Mouse (Mus musculus): ENCODE measurements around the gene Carm1. TPM values are rescaled to one million over a fixed set of nuclear protein-coding genes. Genes with fewer than 3 reads are reported as not detected.

Gene Carm1
- polyA plus RNA-seq, 1 experiment: 69.9 TPM

DNA sequence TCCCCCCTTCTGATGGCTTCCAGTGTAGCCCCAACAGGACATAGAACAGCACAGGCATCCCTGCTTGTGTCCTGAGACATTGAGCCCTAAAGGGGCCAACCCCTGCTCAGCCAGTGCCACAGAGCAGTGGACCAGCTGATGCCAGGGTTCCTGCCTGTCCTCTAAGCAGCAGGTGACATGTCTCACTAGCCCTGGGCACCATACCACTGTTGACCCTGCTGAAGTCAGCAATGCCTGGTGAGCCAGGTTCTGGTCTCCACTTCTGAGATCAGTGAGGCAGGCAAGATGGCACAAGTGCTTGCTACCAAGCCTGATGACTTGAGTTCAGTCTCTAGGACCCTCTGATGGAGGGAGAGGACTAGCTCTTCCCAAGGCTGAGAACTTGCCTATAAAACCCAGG lies 40.9 kb upstream of the Carm1 start:
- Histone ChIP-seq H3K27me3 (ENCODE audit: control insufficient read depth, insufficient read depth, insufficient read length) (no peaks in the 10 kb centered on the region), H3K36me3 (ENCODE audit: control insufficient read depth, insufficient read depth) (peaks cover 13% of the 10 kb centered on the region), H3K79me2 (ENCODE audit: control insufficient read depth, insufficient read depth) (peaks cover 17% of the 10 kb centered on the region), H3K4me3 (ENCODE audit: insufficient read depth, poor library complexity, severe bottlenecking) (no peak overlapping the region), H3K79me3 (ENCODE audit: low read depth) (peaks cover 8% of the 10 kb centered on the region), H3ac (ENCODE audit: control insufficient read depth, insufficient read length, low read depth) (no peak overlapping the region)
- TF ChIP-seq MAX (IDR thresholded peaks at IDR 0.05) (no peak), CTCF (IDR thresholded peaks at IDR 0.05; ENCODE audit: control insufficient read depth, insufficient read depth, insufficient read length) (no peak)

DNA sequence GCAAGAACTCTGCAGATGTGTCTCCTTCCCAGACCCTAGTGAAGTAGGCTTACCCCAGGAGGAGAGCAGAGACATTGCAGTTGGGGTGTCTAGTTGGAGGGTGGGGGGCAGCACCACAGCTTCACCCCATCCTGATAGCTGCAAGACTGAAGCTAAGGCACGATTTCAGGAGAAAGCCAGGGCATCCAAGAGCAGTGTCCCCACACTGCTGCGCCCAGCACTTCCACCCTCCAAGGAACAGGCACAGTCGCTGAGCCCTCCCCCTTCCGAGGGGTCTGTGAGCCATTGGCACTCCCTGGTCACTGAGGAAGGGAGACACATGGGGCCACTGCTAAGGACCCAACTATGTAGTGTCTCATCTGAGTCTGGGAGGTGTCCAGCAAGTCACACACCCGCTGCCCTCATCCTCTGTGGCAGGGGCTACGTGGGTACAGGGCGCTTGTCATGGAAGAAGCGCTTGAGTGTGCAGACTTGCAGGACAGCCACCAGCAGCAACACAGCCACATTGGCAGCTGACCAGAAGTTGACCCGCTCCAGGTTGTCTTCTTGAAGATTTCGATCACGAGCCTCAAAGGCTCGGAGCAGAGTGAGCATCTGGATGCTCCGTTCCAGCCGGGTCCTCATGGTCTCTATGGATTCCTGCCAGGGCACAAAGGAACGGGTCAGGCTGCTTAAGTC lies 38.8 kb upstream of the Carm1 start:
- no peaks in the 10 kb centered on the region for H3K27me3 ChIP-seq (ENCODE audit: control insufficient read depth, insufficient read depth, insufficient read length)
- no peak overlapping the region for H3K4me3 ChIP-seq (ENCODE audit: insufficient read depth, poor library complexity, severe bottlenecking)
- H3K79me3 ChIP-seq (ENCODE audit: low read depth): peaks cover 8% of the 10 kb centered on the region
- no peak for TF ChIP-seq MAX (IDR thresholded peaks at IDR 0.05)
- TF ChIP-seq MYOG (IDR thresholded peaks at IDR 0.05; ENCODE audit: control insufficient read depth, extremely low read depth, insufficient read length): no peak
- no peak for TF ChIP-seq USF1 (IDR thresholded peaks at IDR 0.05; ENCODE audit: low read depth)
- TF ChIP-seq CEBPB (IDR thresholded peaks at IDR 0.05; ENCODE audit: low read depth): no peak
- no peak for TF ChIP-seq MYOD1 (IDR thresholded peaks at IDR 0.05; ENCODE audit: control insufficient read depth, insufficient read length, low read depth)
- TF ChIP-seq FOSL1 (IDR thresholded peaks at IDR 0.05; ENCODE audit: insufficient read depth, low read length, poor library complexity, severe bottlenecking): no peak
- TF ChIP-seq CTCF (IDR thresholded peaks at IDR 0.05; ENCODE audit: control insufficient read depth, insufficient read depth, insufficient read length): no peak
- peaks cover 17% of the 10 kb centered on the region for H3K79me2 ChIP-seq (ENCODE audit: control insufficient read depth, insufficient read depth)
- H3K36me3 ChIP-seq (ENCODE audit: control insufficient read depth, insufficient read depth): peaks cover 13% of the 10 kb centered on the region
- H3ac ChIP-seq (ENCODE audit: control insufficient read depth, insufficient read length, low read depth): no peak overlapping the region

DNA sequence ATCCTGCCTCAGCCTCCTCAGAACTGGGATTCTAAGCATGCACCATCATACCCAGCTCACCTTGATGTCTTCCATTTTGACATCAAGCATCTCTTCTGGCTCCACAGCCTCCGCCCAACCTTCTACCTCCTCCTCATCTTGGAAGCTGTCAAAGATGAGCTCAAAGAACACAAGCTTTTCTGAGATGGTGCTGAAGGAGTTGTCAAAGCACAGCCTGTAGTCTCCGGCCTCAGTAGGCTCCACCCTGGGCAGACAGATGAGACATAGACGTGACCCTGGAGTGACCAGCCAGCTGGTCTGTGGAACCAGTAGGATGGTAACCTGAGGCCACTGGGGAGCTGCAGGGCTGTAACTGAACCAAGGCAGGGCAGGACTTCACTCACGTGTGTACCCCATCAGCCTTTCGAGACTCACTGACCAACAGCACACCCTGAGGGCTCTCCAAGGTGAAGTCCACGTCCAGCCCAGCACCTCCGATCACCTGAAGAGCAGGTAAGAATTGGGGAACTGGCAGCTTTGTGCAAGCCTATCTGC lies 37.8 kb upstream of the Carm1 start:
- Histone ChIP-seq H3K27me3 (ENCODE audit: control insufficient read depth, insufficient read depth, insufficient read length) (no peaks in the 10 kb centered on the region), H3K4me3 (ENCODE audit: insufficient read depth, poor library complexity, severe bottlenecking) (peak overlapping the region; percentile 53), H3K79me3 (ENCODE audit: low read depth) (peaks cover 8% of the 10 kb centered on the region), H3ac (ENCODE audit: control insufficient read depth, insufficient read length, low read depth) (peak overlapping the region; percentile 8), H3K79me2 (ENCODE audit: control insufficient read depth, insufficient read depth) (peaks cover 17% of the 10 kb centered on the region), H3K36me3 (ENCODE audit: control insufficient read depth, insufficient read depth) (peaks cover 13% of the 10 kb centered on the region)
- TF ChIP-seq CEBPB (IDR thresholded peaks at IDR 0.05; ENCODE audit: low read depth): no peak
- no peak for TF ChIP-seq CTCF (IDR thresholded peaks at IDR 0.05; ENCODE audit: control insufficient read depth, insufficient read depth, insufficient read length)
- TF ChIP-seq USF1 (IDR thresholded peaks at IDR 0.05; ENCODE audit: low read depth): no peak
- TF ChIP-seq MAX (IDR thresholded peaks at IDR 0.05): no peak

DNA sequence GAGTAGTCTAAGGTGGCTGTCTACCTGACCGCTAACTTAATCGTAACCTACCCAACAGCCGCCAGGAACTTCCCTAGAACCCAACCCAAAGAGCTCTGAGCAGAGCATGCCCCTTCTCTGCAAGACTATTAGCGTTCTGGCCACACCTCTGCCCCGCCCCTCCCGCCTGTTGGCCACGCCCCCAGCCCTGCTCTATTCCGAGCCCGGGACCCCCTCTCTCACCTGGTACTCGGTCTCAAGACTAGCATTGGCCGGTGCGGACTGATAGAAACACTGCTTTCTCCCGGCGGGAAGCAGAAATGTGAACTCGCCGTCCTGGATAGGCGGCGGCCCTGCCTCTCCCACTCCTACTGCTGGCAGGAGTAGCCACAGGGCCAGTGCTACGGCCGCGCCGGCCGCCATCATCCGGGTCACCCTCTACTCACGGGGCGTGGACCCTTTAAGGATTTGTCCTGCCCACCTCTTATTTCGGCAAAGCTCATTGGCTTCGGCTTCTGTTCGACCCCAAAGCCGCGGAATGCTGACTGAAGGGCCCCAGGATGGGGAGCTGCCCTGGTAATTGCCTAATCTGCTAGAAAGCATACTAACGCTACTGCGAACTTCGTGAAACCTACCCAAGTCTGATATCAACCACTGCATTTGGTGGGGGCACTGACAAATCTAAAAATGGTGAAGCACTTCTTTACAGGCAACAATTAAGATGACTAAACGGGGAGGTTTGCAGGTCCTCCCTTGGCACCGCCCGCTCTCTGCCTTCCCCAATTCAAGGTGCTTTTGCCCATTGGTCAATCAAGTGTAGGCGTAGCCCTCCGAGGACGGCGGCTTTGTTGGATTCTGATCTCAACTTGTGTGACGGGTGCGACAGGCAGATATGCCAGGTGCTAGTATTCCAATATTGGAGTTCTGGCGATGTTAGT lies 36.7 kb upstream of the Carm1 start, which contains the start of gene Tmed1:
TSS of gene Tmed1 (minus strand) at position 481 of the 917 bp plus-strand sequence.
- peak within 1 kb of the TSS; percentile 83 for H3ac ChIP-seq (ENCODE audit: control insufficient read depth, insufficient read length, low read depth)
- peaks cover 17% of the 10 kb centered on the region for H3K79me2 ChIP-seq (ENCODE audit: control insufficient read depth, insufficient read depth)
- H3K79me3 ChIP-seq (ENCODE audit: low read depth): peaks cover 8% of the 10 kb centered on the region
- peak within 1 kb of the TSS; percentile 53 for H3K4me3 ChIP-seq (ENCODE audit: insufficient read depth, poor library complexity, severe bottlenecking)
- peaks cover 13% of the 10 kb centered on the region for H3K36me3 ChIP-seq (ENCODE audit: control insufficient read depth, insufficient read depth)
- no peaks in the 10 kb centered on the region for H3K27me3 ChIP-seq (ENCODE audit: control insufficient read depth, insufficient read depth, insufficient read length)
- TF ChIP-seq MYOG (IDR thresholded peaks at IDR 0.05; ENCODE audit: control insufficient read depth, extremely low read depth, insufficient read length) (no peak), MAX (IDR thresholded peaks at IDR 0.05) (peak; percentile 98)

DNA sequence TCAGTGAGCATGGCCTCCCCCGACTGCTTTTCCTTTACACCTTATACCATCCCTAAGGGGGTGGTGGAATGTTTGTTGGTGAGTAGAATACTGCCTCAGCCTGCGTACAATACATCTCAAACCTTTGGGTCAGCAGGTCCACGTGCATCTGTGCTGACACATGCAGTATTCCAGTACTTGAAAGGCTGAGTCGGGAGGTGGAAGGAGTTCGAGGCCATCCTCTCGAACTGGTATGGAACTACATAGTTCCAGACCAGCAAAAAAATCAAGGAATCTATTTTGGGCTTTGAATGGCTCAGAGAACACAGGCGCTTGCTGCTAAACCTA lies 36.0 kb upstream of the Carm1 start:
- TF ChIP-seq CTCF (IDR thresholded peaks at IDR 0.05; ENCODE audit: control insufficient read depth, insufficient read depth, insufficient read length): no peak
- TF ChIP-seq FOSL1 (IDR thresholded peaks at IDR 0.05; ENCODE audit: insufficient read depth, low read length, poor library complexity, severe bottlenecking): no peak
- TF ChIP-seq CEBPB (IDR thresholded peaks at IDR 0.05; ENCODE audit: low read depth): no peak
- TF ChIP-seq MYOG (IDR thresholded peaks at IDR 0.05; ENCODE audit: control insufficient read depth, extremely low read depth, insufficient read length): no peak
- no peak for TF ChIP-seq MAX (IDR thresholded peaks at IDR 0.05)
- no peak for TF ChIP-seq MYOD1 (IDR thresholded peaks at IDR 0.05; ENCODE audit: control insufficient read depth, insufficient read length, low read depth)
- no peak for TF ChIP-seq USF1 (IDR thresholded peaks at IDR 0.05; ENCODE audit: low read depth)
- H3K27me3 ChIP-seq (ENCODE audit: control insufficient read depth, insufficient read depth, insufficient read length): no peaks in the 10 kb centered on the region
- H3K36me3 ChIP-seq (ENCODE audit: control insufficient read depth, insufficient read depth): peaks cover 13% of the 10 kb centered on the region
- H3ac ChIP-seq (ENCODE audit: control insufficient read depth, insufficient read length, low read depth): peak overlapping the region; percentile 49
- peaks cover 8% of the 10 kb centered on the region for H3K79me3 ChIP-seq (ENCODE audit: low read depth)
- peak overlapping the region; percentile 33 for H3K4me3 ChIP-seq (ENCODE audit: insufficient read depth, poor library complexity, severe bottlenecking)
- H3K79me2 ChIP-seq (ENCODE audit: control insufficient read depth, insufficient read depth): peaks cover 17% of the 10 kb centered on the region

DNA sequence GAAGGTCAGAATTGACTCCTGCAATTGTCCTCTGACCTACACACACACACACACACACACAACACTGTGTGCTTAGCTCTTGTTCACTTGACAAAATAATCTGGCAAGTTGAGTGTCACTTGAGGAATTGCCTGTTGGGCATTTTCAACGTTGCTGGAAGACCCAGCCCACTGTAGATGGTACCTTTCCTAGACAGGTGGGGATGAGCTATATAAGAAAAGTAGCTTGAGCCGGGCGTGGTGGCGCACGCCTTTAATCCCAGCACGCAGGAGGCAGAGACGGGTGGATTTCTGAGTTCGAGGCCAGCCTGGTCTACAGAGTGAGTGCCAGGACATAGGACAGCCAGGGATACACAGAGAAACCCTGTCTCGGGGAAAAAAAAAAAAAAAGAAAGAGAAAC lies 35.6 kb upstream of the Carm1 start:
- peaks cover 17% of the 10 kb centered on the region for H3K79me2 ChIP-seq (ENCODE audit: control insufficient read depth, insufficient read depth)
- H3K36me3 ChIP-seq (ENCODE audit: control insufficient read depth, insufficient read depth): peaks cover 13% of the 10 kb centered on the region
- peak overlapping the region; percentile 49 for H3ac ChIP-seq (ENCODE audit: control insufficient read depth, insufficient read length, low read depth)
- TF ChIP-seq CEBPB (IDR thresholded peaks at IDR 0.05; ENCODE audit: low read depth): no peak
- TF ChIP-seq CTCF (IDR thresholded peaks at IDR 0.05; ENCODE audit: control insufficient read depth, insufficient read depth, insufficient read length): no peak
- TF ChIP-seq MYOG (IDR thresholded peaks at IDR 0.05; ENCODE audit: control insufficient read depth, extremely low read depth, insufficient read length): no peak
- TF ChIP-seq MYOD1 (IDR thresholded peaks at IDR 0.05; ENCODE audit: control insufficient read depth, insufficient read length, low read depth): no peak
- no peak for TF ChIP-seq USF1 (IDR thresholded peaks at IDR 0.05; ENCODE audit: low read depth)
- H3K27me3 ChIP-seq (ENCODE audit: control insufficient read depth, insufficient read depth, insufficient read length): no peaks in the 10 kb centered on the region
- peaks cover 8% of the 10 kb centered on the region for H3K79me3 ChIP-seq (ENCODE audit: low read depth)
- peak overlapping the region; percentile 33 for H3K4me3 ChIP-seq (ENCODE audit: insufficient read depth, poor library complexity, severe bottlenecking)

Measured in C2C12 (cell line).